Mouse (Mus musculus): ENCODE measurements around the gene Lrrc45. TPM values are rescaled to one million over a fixed set of nuclear protein-coding genes. Genes with fewer than 3 reads are reported as not detected.

Lrrc45 gene
- total RNA-seq, 2 experiments from 2014 or later, result 61.1 to 71.1 TPM

DNA sequence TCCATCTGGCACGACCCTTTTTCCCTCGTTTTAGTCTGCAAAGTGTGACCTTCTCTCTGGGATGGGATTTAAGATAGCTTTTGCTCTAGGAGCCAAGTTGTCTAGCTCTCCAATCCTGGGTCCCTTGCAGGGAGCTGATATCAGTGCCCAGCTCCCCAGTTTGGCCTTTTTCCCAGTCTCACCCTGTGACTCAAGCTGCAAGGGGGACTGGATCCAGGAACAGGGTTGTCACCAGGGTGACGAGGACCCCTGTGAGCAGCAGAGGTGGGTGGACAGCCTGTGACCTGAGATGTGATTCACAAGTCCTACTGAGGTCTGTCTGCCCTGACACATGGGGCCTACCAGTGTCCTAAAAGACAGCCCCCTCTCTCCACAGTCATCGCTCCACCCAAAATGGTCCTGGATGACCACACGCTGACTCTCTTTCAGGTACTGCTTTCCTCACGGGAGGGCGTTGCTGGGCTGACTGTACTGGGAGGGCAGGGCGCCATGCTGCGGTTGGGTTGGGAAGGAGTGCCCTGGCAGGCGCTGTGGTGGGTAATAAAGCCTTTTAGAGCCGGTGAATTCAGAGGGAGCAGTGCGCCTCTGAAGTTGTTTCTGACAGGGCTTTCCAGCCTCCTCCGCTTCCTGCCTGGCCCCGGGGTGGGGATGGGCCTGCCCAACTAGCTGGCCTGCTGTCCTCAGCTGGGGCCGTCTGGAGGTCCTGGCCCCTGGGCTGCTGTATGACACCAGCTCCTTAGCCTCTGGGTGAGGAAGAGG lies 9.8 kb upstream of the Lrrc45 start:
- no peak for DNase-seq (ENCODE audit: low spot score in 2 of 2)

DNA sequence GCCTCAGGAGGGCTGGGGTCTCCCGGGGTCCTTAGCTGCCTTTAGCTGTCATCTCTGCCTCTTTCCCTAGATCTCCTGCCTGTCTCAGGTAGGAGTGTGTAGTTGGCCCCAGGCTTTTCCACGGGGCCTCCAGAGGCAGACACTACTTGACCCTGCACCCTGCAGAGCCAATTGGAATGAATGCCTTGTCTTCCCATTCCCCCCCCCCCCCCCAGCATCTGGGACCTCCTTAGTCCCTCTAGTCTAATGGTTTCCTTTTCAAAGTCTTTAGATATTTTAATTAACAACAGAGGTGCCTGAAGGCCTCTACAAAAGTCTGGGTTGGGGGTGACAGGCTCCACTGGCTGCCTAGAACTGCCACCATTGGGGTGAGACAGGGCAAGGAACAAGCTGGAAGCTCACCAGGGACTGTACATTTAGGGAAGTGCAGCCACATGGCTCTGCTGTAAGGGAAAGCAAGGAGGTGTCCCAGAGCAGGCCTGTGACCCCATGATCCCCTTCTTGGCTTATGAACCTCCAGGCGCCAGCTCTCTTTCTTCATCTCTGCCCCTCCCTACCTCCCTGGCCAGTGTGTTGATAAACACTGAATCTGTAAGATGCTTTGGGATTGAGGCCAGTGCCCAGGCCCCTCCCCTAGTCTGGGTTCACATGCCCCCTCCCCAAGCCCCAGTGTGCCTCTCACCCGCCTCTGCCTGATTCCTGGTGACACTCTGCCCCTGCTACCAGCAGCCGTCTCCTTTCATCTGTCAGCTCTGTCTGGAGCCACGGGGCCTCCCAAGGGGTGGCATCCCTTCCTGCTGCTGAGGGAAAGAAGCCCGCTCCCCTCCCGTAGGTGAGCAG lies 9.0 kb upstream of the Lrrc45 start:
- no peak for DNase-seq (ENCODE audit: low spot score in 2 of 2)

DNA sequence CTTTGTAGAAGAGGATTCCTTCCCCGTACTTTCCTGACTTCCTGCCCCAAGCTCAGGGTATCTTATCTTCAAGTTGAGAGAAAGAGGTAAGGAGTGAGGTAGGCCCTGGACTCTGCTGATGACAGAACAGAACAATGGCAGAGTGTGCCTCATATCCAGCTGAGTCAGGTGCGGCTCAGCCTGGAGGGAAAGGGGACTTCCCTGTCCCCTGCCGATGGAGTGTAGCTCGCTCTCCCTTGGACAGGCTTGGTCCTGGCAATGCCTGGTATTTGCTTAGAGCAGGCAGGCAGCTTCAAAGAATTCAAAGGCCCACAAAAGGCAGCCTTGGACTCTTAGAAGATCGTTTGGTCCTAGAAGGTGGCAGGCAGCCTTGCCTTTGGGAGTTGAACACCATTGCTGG lies 7.6 kb upstream of the Lrrc45 start:
- no peak for DNase-seq (ENCODE audit: low spot score in 2 of 2)

DNA sequence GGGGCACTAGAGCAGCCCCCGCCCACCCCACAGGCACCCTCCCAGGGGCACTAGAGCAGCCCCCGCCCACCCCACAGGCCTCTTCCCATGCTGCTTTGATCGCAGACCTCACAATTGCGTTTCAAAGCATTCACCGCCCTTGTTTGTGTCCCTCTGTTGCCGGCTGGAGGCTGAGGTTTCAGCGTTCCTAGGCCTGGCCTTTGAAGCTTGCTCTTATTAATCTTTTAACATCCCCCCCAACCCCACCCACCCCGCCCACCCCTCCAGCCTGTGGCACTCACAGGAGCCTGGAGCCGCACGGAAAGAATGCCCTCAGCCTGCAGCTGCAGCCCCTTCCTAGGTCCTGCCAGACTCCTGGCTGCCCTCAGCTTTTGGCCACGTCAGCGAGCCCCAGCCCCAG lies 6.5 kb upstream of the Lrrc45 start:
- no peak for DNase-seq (ENCODE audit: low spot score in 2 of 2)

DNA sequence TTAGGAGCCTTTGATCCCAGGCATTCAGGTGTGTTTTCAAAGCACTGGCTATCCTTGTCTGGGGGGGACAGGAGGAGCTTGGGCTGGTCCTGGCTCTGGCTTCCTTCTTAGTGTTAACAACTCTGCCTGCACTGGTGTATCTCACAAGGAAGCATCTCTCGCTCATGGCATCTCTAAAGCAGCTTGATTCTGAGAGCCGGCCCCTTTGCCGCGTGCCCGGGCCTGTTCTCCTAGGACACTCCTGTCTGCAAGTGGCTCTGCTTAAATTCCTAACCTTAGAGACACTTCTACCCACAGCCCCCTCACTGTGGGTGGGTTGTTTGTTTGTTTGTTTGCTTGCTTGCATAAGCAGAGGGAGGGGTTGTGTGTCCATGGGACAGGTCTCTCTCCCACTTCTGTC lies 5.8 kb upstream of the Lrrc45 start:
- DNase-seq (ENCODE audit: low spot score in 2 of 2), result no peak

DNA sequence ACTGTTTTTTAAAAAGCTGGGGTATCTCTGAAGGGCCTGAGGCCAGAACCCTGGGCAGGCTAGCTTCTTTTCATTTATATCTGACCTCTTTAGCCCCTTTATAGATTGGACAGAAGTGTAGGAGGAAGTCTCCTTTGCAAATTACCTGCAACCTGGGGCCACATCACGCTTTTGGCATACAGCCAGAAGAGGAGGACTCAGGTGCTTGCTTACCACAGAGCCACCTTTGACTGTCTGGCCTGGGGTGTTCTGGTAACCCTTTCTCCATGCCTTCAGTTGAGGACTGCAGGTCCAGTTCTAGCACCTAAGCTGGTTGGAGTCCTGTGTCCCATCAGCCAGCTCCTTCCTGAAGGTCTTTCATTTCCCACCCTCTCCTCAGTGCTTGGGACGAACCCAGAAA lies 4.2 kb upstream of the Lrrc45 start:
- DNase-seq (ENCODE audit: low spot score in 2 of 2), result no peak

DNA sequence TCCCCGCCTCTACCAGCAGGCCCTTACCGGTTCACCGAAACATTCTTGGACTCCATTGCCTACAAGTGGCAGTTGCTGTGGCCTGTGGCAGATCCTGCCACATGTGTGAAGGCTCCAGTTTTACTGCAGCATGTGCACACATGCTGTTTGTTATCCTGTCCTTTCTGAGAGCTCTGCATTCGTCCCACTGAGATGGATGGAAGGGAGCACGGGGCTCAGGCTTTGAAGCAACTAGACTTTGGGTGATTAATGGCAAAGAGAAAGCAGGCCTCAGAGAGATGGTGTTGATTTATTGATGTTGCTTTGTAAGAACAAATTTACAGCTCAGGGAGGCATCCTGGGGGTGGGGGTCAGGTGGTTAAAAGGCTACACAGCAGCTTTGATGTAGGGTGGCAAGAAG lies 3.1 kb upstream of the Lrrc45 start:
- DNase-seq (ENCODE audit: low spot score in 2 of 2), result no peak

DNA sequence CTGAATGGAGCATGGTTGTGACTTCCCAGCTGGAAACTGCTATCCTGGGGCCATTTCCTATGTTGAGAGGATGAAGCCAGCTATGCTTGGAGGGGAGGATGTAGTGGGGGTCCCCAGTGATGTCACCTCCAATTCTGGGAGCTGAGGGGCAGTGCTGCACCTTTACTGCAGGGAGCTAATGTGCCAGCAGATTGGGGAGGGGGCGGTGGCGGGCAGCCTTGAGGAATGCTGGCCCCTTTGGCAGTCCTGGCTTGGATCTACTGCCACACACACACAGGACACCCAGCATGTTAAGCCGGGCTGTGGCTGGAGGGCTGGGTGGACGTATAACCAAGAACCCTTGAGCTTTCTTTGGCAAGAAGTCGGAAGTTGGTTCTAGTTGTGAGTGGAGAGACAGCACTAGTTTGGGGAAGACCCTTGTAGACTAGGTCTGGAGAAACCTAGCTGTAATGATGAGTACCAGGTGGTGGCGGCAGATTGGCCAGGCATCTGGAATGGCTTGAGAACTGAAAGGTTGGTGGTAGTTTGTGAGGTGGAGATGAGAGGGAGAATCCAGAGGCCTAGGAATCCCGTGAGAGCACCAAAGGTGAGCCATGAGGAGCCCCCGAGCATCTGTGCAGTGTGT lies 1.6 kb upstream of the Lrrc45 start:
- no peak for DNase-seq (ENCODE audit: low spot score in 2 of 2)

DNA sequence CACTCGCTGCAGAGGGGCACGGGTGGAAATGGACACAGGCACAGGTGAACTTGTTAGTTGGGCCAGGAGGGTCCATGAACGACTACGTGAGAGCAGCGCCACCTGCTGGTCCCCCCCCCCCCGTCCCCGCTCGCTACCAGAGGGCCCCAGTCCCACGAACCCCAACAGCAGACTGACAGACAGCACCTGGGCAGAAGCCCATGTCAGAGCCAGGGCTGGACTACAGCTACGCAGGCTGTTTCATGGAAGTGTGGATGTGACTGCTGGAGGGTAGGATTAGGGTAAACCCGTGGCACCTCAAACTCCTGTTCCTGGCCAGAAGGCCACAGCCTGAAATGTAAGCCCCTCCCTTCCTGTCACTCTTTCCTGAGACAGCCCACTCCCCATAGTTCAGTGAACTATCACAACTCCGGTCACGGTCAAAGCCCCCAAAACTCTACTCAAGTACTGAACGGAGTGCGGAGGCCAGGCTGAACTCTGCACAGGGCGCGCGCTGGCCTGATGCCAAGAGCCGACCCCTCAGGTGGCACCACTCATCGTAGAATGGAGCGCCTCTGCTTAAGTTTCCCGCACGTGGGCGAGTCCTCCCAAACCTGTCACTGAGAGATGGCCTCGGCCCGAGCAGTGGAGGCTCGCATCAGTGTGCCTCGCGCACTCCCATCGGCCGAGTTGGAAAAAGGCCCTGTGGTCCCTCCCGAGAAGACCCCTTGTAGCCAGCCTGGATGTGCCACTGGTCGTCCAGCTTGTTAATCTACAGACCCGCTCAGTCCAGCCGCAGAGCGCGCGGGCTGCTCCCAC lies 755 bp upstream of the Lrrc45 start:
- peak; percentile 57 to 65 for DNase-seq (ENCODE audit: low spot score in 2 of 2)

DNA sequence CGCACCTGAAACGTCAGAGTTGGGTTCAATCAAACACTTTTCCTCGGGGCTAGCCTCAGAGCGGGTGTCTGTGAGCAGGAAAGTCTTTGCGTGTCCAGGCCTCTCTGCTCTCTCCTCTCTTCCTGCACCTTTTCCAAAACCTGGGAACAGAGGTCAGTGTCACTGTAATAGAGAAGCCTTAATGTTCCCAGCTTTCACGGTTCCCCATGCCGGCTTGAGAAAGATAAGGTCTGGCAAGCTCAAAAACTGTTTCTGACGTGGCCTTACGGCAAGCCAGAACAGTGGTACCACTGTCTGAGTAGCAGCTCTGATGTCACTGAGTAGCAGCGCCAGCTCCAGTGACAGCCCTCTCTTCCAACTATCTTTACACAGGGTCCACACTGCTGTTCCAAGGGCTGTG lies 821 bp downstream of the Lrrc45 start:
- no peak for DNase-seq (ENCODE audit: low spot score in 2 of 2)

DNA sequence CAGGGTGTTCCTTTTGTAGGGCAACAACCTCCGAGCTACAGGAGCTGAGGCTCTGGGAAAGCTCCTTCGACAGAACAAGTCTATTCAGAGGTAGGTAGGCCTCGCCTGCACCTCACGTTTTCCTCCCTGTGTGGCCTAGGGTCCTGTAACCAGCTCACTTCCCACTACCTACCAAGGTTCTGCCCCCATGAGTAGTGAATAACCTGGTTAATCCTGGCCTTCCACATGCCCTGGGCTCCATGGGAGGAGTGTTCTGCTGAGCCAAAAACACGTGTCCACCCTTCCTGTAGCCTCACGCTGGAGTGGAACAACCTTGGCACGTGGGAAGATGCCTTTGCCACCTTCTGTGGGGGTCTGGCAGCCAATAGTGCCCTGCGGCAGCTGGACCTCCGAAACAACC lies 1.4 kb downstream of the Lrrc45 start:
- no peak for DNase-seq (ENCODE audit: low spot score in 2 of 2)

DNA sequence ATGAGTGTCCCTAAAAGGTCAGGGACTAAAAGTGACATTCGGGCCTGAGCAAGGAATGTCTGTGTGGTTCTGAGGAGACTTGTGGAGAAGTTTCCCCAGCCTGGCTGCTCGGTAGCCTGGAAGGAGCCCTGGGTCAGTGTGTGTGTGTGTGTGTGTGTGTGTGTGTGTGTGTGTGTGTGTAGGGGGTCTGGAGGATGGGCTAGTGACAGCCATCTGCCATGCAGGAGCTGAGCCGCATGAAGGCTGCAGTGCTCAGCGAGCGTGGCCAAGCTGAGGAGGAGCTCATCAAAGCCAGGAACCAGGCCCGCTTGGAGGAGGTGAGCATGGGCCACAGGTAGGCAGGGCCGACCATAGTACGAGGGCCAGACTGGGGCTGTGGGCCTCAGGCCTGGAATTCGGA lies 5.5 kb downstream of the Lrrc45 start:
- no peak for DNase-seq (ENCODE audit: low spot score in 2 of 2)

DNA sequence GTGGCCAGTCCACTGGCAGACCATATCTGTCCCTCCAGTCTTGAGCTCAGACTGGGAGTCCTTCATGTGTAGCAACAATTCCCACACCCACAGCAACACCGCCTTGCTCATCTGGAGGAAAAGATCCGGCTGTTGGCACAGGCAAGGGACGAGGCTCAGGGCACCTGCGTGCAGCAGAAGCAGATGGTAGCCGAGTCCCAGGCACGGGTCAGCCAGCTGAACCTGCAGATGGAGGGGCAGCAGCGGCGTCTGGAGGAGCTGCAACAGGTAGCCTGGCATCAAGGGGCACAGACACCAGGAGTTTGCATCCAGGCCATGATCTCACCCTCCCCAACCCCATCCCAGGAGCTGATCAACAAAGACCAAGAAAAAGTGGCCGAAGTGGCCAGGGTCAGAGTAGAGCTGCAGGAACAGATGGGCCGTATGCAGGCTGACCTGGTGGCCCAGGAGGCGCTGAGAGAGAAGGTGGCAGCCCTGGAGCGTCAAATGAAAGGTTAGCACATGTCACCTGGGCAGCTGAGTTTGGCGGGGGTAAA lies 6.2 kb downstream of the Lrrc45 start:
- peak in 1 of 2 experiments; percentile 14 for DNase-seq (ENCODE audit: low spot score in 2 of 2)

DNA sequence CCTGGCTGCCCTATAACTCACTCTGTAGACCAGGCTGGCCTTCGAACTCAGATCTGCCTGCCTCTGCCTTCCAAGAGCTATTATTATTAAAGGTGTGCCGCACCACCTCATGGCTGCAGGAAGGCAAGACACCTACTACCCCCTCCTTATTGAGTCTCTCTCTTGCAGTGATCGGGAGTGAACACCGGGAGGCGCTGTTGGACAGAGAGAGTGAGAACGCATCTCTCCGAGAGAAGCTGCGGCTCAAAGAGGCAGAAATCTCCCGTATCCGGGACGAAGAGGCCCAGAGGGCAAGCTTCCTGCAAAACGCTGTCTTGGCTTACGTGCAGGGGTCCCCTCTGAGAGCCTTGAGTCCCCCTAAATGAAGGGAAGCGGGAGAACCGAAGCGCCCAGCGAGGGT lies 6.7 kb downstream of the Lrrc45 start:
- peak; percentile 96 to 97 for DNase-seq (ENCODE audit: low spot score in 2 of 2)

DNA sequence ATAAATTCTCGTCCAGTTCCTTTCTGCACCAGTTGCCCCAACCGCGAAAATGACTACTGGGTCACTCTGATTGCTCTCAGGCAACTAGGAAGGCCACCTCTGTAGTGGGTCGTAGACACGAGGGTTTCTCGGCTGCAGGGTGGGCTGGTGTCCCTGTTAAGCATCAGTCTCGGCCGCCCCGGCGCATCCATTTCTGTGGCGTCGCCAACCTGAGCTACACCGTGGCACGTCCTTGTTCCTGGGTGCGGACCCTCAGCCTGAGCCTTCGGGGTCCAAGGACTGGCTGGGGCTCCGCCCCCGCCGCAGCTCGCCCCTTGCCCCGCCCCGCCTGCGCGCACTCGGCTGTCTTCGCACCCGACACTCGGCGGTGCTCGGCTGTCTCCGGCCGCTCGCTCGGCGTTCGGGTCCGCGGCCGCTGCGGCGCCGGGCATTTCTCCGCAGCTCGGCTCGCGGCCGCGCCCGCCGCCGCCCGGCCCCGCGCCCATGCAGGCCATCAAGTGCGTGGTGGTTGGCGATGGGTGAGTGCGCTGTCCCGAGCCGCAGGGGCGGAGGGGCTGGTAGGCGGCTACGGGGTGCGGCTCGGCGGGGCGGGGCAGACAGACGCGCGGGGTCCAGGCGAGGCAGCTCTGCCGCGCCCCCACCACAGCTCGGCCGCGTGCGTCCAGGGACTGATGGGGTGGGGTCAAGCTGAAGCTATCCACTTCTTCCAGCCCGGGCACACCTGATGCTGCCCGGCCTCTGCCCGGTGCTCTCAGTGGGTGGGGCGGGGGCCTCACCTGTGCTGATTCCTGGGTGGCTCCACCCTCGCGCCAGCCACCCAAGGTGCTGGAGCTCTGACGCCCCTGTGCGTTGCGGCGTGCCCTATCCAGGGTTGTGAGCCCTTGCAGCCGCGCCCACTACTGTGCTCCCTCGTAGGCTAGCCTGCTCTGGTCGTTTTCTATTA lies 7.7 kb downstream of the Lrrc45 start, which contains the start of gene Rac3:
Gene Rac3 (plus strand): TSS at position 347 of the 943 bp plus-strand sequence.
- peak; percentile 79 to 88 for DNase-seq (ENCODE audit: low spot score in 2 of 2)

DNA sequence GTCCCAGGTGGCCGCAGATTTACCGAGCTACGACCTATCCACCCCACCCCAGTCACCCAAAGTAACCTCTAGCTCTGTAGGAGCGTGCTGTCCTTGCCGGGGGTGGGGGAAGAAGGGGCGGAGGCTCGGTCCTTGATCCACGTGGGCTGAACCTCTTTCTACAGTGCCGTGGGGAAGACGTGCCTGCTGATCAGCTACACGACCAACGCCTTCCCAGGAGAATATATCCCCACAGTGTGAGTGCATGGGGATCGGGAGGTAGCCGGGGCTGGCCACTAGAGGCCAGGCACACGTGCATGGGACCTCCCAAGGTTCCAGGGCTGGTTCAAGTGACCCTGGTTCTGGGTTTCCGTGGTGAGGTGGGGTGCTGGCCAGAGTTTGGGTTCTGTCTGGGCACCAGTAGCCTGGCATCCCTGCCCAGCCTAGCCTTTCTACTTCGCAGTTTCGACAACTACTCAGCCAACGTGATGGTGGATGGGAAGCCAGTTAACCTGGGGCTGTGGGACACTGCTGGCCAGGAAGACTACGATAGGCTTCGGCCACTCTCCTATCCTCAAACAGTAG lies 8.4 kb downstream of the Lrrc45 start:
- DNase-seq (ENCODE audit: low spot score in 2 of 2), result peak; percentile 9 to 26

DNA sequence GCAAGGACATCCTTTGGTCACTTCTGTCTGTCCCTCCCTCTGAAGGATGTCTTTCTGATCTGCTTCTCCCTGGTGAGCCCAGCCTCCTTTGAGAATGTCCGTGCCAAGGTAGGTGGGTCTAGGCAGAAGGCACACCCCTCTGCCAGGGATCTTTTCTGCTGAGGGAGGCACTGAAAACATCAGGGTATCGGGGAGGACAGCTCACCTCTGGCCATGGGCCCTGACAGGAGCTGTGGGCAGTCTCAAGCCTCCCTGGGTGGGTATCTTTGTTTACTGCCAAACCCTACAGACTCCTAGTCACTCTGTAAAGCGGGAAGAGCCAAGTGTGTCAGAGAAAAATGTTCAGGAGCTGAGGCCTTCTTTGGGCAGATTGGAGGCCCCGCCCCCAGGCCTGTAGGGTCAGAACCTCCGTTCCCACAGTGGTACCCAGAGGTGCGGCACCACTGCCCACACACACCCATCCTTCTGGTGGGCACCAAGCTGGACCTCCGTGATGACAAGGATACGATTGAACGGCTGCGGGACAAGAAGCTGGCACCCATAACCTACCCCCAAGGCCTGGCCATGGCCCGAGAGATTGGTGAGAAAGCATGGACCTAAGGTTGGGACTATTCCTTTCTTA lies 9.1 kb downstream of the Lrrc45 start:
- peak in 1 of 2 experiments; percentile 4 for DNase-seq (ENCODE audit: low spot score in 2 of 2)

DNA sequence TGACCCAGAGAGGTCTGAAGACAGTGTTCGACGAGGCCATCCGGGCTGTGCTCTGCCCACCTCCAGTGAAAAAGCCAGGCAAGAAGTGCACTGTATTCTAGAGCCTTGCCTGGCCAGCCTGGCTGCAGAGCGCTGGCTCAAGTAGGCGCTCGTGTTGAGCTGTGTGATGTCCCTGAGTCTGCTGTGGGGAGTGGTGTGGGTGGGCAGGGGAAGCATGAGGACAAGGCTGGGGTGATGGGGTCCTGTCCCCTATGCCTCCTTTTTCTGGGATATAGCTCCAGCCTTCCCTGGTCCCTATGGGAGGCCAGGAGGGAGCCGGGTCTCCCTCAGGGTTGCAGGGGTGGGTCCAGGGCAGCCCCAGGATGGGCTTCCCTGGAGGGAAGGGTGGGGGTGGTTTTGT lies 9.8 kb downstream of the Lrrc45 start:
- peak in 1 of 2 experiments; percentile 3 for DNase-seq (ENCODE audit: low spot score in 2 of 2)

Measured in layer of hippocampus, postnatal 10 days (tissue).